Mouse (Mus musculus): ENCODE results near the gene Dglucy.

Gene Dglucy

DNA sequence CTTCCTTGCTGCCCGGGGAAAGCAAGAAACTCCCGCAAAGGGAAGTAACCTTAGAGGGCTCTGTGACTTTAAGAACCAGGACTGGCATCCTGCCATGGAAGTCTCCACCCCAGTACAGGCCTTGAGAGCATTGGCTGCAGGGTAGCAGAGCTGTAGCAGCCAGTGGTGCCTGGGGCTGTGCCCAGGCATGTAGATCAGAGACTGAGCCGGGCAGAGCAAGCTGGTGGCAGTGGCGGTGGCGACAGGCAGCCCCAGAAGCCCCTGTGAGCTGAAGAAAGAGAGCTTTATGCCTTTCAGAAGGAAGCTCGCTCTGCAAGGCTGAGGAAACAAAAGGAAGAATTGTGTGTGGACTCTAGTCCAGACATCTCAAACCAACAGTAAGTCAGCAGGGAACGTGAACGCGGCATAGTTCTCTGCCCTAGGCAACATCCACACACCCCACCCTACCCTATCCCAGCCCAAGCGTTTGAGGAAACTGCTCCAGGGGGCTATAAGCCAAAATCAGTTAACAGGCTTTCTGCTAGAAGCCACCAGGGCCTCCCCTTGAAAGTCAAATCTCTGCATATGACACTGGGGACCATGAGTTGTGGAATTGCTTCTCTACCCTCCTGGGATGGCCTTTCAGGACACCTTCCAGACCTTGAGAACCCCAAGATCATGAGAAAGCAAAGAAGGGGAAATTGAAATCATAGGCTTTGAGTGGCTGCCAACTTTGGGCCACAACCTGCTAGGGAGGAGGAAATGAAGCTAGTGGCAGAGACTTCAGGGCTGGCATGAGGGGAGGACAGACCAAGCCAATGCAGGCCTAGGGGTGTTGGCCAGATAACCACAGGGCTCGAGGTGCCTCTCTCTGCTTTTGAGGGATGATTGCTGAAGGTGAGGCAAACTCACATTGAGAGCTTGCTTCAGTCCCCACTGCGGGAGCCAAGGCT is at the start of gene Dglucy:
Gene Dglucy, plus strand, starts transcription at position 124 of the 932 bp plus-strand sequence.
- DNase-seq (ENCODE audit: low spot score in 2 of 2) = peak; percentile 74 to 93

DNA sequence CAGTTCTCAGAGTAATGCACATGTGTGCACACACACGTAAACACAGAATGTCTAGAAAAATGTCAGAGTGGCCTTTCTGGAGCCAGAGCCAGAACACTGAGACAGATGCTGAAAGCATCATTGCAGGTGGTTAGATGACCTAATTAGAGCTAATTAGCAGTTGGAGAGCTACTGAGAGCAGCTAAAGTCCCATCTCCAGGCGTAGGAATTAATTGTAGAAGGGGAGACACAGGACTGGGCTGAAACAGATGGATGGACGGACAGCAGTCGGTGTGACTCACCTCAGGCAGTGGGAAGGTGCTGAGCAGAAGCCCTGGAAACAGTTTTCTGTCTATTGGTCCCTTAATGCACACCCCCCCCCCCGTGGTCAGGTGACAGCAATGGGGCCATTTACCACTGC is 43.7 kb upstream of the Dglucy start:
- DNase-seq (ENCODE audit: low spot score in 2 of 2) = no peak

DNA sequence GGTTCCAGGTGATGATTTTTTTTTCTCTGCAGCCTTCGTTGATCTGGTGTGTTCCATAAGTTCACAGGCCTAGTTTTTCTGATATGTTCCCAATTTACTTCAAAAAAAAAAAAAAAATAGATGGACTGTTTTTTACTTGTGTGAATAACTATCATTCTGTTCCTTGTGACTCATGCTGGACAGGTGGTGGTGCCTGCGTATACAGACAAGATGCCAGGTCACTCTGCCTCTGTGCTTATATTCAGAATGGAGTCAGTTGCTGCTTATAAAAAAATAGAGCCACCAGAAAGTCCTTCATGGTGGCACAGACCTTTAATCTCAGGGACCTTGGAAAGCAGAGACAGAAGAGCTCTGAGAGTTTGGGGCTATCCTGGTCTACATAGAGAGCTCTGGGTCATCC is 43.3 kb upstream of the Dglucy start:
- DNase-seq (ENCODE audit: low spot score in 2 of 2) = no peak

DNA sequence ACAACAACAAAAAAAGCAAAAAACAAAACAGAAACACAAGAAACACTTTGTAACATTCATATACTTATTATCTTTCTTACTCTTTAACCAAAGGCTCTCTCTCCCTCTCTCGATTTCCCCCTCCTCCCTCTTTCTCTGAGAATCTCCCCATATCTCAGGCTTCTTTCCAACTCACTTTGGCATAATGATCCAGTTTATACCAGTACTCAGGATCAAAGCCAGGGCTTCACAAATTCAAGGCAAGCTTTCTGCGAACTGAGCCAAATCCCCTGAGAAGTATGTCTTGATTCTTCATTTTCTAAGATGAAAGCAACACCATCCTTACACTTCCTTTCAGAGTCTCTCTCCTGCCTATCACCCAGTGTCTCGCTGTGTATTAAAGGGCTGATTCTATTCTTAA is 40.4 kb upstream of the Dglucy start:
- DNase-seq (ENCODE audit: low spot score in 2 of 2) = no peak

DNA sequence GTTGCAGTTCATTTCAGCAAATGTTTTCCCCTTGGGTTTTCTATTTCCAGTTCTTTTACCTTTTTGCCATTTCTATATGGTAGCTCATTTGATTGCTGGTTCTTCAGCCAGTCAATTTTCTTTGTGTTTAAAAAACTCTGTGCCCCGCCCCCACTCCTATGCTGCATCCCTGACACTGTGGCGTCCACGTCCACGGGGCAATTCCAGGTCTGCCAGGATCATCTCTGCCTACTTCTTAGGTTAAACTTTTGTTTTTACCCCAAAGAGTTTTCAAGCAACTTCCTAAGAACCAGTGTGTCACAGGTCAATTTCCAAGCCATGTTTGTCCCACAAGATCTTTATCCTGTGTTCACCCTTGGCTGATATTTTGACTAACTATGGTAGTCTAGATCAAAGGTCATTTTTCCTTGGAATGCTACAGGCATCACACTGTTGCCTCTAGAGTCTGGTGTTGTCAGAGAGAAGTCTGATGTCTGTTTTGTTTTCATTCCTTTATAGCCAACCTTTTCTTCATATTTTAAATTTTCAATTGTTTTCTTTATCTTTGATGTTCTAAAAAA is 39.8 kb upstream of the Dglucy start:
- DNase-seq (ENCODE audit: low spot score in 2 of 2) = no peak

DNA sequence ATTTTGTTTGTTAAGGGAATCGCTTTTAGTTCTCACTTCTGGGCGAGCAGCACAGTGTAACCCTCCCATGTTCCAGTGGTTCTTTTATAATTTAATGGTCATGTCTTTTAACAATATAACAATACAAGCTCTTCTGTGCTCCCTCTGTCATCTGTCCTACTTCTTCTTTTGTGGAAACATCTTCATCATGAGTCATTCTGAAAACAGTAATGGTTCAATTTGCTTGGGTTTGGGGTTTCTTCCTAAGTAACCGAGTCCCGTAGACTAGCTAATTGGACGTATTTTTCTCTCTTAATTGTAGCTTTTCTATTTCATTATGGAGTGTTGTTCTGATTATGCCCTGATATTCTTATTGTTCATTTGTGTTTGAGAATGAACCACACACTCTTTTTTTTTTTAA is 38.5 kb upstream of the Dglucy start:
- no peak for DNase-seq (ENCODE audit: low spot score in 2 of 2)

DNA sequence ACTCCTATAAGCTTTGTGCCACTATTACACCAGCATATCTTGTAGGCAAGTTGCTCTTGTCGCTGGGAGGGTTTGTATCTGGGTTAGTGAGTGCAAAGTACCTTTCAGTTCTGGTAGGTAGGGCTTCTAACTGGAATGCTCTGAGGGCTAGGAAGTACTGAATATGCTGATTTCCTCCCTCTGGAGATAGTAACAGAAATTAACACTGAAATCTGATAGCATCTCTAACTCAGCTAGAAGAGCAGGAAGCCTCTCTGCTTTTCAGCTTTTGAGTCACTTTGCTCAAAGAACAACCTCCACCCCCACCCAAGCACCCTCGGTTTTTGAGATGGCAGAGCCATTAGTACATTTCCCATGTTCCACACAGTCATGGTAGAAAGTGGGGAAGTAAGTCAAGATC is 36.4 kb upstream of the Dglucy start:
- no peak for DNase-seq (ENCODE audit: low spot score in 2 of 2)

DNA sequence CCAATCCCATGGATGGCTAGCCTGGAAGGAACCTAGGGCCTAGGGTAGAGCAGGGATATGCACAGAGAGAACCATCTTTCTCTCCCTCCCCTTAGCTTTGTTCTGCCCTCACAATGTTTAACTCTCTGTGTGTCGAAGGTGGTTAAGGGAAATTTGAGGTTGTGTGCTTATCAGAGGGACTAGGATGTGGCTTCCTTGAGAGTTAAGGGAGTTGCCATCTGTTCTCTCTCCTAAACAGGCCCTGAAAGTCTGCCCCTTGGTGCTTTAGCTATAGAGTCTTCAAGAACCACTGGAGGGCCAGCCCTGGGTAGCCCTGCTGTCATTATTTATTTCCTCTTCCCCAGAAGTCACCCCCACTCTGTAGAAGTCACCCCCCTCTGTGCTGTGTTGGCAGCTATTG is 25.9 kb upstream of the Dglucy start:
- DNase-seq (ENCODE audit: low spot score in 2 of 2) = no peak

DNA sequence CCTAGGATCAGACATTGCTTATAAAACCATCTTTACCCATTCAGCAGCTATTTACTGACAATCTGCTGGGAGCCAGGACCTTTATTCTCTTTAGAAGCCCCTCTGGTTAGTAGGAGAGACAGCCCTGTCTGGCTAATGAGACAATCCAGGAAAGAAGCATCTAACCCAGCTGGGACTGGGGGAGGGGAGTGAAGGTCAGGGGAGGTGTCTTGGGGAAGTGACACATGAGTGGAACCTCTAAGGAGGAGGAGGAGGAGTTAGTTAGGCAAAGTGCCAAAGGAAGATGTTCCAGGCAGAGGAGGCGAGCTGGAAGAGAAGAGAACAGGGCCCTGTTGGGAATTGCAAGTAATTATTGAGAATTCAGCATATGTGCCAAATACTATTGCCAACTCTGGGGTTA is 25.1 kb upstream of the Dglucy start:
- DNase-seq (ENCODE audit: low spot score in 2 of 2) = no peak

DNA sequence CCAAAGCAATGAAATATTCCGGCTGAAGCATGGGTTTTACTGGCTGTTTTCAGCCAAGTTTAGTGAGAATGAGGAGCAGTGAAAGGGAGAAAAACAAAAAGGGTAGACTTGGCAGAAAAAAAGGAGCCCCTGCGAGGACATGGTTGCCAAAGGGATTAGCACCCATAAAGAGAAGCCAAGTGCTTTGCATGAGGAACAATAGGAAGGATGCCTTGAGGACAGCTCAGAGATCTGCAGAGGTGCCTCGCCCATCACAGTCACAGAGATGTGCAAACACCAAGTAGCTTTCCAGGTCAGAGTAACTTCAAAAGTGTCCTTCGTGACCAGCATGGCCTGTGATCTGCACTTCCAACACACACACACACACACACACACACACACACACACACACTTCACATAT is 21.4 kb upstream of the Dglucy start:
- no peak for DNase-seq (ENCODE audit: low spot score in 2 of 2)

DNA sequence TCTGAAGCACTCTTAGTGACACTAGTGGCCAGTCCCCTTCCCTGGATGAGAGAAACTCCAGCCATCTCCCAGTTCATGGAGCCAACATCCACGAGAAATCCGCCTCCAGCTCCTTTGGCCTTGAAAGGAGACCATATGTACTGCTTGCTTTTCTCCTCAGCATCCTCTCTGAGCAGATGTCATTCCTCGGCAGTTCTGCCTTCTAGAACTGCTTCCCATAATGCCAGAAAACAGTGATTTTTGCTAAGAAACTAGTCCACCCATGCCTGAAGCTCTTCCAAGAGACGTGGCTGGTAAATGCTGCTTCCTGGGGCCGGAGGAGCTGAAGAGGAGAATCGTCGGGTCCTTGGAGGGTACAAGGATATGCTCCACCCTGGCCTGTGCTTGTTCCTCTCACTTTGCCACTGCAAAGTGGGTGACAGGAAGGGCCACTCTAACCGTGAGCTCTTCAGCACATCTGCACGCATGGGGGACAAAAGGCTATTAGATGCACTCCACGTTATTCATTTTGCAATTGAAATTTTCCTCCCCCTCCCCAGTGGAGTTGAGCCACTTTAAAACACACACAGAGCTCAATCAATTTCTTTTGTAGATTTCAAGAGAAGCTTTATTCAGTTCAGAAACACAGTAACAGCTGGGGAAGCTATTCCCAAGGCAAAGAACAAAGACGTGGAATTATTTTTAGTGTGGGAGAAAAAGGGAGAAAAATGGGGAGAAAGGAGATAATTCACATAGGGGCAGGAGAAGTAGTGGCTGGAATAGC is 16.0 kb upstream of the Dglucy start:
- peak in 1 of 2 experiments; percentile 70 for DNase-seq (ENCODE audit: low spot score in 2 of 2)

DNA sequence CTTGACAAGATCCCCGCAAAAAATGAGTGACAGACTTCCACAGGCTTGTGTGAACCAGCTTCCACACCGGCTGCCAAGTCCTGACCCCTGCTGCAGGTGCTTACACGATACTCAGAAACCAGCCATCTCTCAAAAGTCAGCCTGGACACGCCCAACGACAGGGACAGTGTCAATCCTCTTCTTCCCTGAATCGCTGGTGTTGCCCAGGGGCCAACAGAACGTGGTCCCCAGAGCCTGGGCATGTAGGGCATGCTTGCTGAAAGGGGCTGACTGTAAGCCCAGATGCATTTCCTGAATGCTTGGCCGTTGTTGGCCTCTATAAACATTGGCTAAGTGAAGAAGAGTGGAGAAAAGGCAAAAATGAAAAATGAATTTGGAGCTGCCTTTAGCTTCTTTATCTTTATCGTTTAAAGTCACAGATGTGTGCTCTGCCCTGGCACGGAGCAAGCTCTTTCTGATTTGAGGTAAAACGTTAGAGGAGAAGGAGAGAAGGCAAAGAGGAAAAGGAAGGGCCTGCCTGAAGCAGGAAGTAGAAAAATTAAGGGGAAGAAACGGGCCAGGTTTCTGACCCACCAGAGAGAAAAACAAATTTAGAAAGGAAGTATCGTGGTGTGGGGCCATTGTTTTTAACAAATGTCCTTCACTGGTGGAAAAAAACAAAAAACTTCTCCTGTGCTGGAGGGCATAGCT is 14.4 kb upstream of the Dglucy start:
- no peak for DNase-seq (ENCODE audit: low spot score in 2 of 2)

DNA sequence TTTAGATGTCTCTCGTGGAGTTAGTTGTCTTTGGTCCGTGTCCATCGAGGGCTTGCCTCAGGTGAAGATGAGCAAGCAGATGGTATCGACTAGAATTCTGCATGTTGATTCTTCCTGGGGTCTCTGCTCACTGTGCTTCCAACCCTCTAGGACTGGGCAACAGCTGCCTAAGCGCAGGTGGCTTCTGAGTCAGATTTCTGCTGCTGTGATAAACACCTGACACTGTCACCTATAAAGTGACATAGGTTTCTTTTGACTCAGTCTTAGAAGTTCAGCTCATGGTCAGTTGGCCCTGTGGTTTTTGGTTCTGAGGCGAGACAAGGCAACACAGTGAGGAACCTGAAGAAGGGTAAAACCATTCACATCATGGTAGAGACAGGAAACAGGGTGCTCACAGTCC is 9.0 kb upstream of the Dglucy start:
- DNase-seq (ENCODE audit: low spot score in 2 of 2) = no peak

DNA sequence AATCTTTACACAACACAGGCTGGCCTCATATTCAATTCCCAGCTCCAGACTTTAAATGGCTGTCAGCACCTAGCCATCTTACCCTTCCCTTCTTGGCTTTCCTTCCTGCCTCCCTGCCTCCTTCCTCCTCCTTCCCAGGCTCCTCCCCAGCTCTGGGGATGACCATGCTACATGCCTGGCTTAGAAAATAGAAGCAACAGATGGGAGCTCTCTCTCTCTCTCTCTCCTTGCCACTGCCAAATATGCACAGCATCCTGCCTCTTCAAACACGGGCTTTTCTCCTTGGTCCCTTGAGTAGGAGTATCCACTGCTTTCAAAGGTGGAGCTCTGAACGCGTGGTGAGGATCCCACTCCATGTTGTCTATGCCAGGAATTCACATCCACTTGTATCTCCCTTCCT is 8.1 kb upstream of the Dglucy start:
- no peak for DNase-seq (ENCODE audit: low spot score in 2 of 2)

DNA sequence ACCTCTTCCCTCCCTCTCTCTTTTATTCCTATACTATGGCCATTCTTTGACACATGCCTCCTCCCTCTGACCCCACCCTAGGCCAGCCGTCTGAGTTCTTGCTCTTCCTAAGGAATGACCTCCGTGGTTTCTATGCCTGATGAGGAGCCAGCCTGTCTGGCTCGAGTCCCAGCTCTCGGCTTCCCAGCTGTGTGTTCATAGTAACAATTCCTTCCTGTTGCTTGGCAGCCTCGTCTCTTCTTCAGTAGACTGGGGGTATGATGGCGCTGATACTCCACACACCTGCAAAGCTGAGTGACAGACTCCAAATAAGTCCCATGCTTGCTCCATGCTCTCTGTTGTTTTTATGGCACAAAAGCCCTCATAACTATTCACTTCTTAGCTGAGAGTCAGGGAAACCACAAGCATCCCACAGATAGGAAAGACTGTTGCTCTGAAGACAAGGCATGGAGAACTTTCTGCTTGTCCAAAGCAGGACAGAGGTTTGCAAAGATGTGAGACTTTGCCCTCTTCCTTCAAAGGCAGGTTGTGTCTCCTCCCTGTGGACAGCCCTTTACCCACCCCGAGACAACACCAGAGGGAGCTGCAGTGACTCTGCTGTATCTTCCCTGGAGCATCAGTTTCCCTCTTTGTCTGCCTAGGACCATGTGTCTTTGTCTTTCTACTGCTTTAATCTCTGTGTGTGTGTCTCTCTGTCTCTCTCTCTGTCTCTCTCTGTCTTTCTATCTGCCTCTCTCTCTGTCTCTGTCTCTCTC is 6.5 kb upstream of the Dglucy start:
- peak in 1 of 2 experiments; percentile 55 for DNase-seq (ENCODE audit: low spot score in 2 of 2)

DNA sequence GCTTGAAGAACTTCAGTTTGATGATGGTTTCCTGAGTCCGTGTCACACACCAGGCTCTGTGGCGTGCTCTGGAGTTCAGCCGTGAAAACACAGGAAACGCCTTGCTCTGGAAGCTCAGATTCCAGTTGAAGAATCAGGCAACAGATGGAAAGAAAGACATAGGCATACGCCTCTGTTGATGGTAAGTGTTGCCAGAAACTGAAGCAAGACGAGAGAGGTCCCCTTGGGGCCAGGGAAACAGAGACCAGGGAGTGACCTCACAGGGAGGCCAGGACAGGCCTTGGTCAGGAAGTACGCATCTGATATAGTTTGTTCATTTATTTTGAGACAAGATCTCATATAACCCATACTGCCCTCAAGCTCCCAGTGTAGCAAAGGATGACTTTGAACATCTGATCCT is 4.1 kb upstream of the Dglucy start:
- DNase-seq (ENCODE audit: low spot score in 2 of 2) = no peak

DNA sequence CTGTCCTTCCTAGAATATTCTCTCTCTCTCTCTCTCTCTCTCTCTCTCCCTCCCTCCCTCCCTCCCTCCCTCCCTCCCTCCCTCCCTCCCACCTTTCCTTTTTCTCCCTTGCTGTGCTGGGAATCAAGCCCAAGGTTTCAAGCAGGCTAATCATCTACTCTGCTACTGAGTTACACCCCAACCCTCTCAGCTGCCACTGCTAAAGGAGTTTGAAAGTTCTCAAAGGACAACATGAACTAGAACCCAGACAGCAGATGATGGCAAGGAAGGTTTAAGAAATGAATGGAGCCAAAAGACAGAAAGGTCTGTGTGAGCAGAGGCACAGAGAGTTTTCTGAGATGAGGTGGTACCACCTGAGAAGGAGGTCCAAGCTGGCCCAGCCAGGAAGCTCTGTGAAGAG is 3.6 kb upstream of the Dglucy start:
- DNase-seq (ENCODE audit: low spot score in 2 of 2) = no peak

DNA sequence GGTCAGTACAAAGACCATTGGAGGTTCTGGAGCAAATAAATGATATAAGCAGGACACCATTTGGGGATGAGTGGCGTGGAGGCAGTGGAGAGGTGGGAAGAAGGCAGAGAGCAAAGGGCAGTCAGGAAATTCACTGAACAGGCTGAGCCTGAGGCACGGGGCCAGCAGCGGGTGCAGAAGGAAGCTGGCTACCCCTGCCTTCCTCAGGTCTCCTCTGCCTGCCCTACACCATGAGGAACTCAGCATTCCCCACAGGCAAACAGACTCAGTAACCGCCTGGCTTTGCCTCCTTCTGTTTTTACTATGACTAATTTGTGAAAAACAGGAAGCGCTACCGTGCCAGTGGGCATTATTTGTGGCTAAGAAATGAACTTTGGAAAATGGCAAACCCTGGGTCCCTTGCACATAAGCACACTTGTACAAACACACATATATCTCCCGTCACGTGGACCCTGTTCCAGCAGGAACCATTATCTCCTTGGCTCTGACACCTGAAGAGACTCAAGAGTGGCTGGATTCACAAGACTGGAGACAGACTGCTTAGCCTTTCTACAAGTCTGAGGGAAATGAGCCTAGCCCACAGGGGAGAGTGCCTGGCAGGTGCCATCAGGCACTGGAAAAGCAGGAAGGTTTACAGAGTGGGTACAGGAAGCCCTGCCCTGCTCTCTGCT is 2.8 kb upstream of the Dglucy start:
- no peak for DNase-seq (ENCODE audit: low spot score in 2 of 2)

DNA sequence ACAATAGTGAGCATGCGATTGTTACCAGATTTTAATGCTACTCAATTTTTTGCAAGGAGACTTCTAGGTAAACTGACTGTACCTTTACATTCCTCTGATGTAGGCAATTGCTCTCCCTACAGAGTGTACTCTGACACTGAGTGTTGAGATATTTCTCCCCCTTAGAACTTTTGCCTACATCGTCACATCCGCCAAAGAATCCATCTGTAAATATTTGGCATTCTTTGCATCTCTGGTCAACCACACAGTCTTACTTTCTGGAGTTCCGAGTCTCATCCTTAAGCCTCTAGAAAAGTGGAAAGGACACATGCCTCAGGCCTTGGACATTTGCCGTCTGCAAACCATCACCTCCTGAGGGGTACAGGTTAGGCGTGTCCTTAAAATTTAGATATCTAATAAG is 1.9 kb upstream of the Dglucy start:
- DNase-seq (ENCODE audit: low spot score in 2 of 2) = no peak

DNA sequence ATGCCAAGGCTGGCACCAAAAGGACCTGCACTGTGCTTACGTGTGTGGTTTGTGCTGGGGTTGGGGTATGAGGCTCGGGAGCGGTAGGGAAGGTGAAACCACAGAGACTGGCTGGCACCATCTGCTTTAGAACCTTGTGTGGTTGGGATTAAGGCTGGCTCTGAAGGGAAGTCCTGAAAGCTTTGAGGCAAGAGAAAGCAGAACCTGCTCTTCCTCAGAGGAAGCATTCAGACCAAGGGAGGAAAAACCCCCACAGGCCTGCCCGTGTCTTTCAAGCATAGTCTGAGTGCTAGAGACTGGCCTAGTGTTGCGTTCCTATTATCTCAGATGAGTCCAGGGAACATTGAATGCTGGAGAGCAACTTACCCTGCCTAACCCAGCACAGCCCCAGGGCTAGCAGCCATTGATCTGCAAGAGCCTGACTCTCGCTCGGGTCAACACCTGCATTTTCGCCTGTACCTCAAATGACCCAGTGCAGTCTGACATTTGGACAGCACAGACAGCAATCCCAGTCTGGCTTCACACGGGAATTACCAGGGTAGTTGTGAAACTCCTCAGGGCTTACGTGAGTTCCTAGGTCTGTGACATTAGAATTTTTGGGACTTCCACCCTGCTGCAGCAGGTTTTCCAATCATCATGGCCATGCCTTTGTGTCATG is 452 bp upstream of the Dglucy start:
- no peak for DNase-seq (ENCODE audit: low spot score in 2 of 2)

All from left cerebral cortex, adult 9 months (tissue).